Mouse (Mus musculus) layer of hippocampus, adult 6 months (tissue): ENCODE measurements around the gene Ugt1a9. TPM values are rescaled to one million over a fixed set of nuclear protein-coding genes. Genes with fewer than 3 reads are reported as not detected.

Experiments
- long read RNA-seq, 2 experiments: library from polyadenylated mRNA; unstranded; transcript quantifications; one replicate each; pipeline ENCODE4 v2.0.0; 2019 to 2020
- polyA plus RNA-seq: library from polyadenylated mRNA; unstranded; fragments of <200 nt; fragmentation: Nextera tagmentation; gene quantifications from 2 replicates; pipeline ENCODE4 v1.2.3, GENCODE M21; 2021

Gene Ugt1a9
- not detected in 2 replicates for polyA plus RNA-seq
- long read RNA-seq, experiment 1, result 0 reads
- long read RNA-seq, experiment 2, result 0 reads

GRCm38 (mm10) chr1:88070495-88070894 lies at the start of gene Ugt1a9:
Gene Ugt1a9, plus strand, starts transcription at chr1:88070800.

GRCm38 (mm10) chr1:88055088-88055487 lies 15.5 kb upstream of the Ugt1a9 start, which contains the start of gene Ugt1a10:
Gene Ugt1a10, plus strand, starts transcription at chr1:88055388.

GRCm38 (mm10) chr1:88087513-88087912 lies 16.9 kb downstream of the Ugt1a9 start, which contains the start of gene Ugt1a8:
Gene Ugt1a8, plus strand, starts transcription at chr1:88087813.

GRCm38 (mm10) chr1:88094941-88095492 lies 24.4 kb downstream of the Ugt1a9 start, which contains the start of gene Ugt1a7c:
Gene Ugt1a7c, plus strand, starts transcription at chr1:88095062.

GRCm38 (mm10) chr1:88103019-88103418 lies 32.4 kb downstream of the Ugt1a9 start, which contains the start of gene Ugt1a6b:
Gene Ugt1a6b, plus strand, starts transcription at chr1:88103252.

GRCm38 (mm10) chr1:88134457-88135011 lies 63.9 kb downstream of the Ugt1a9 start, which contains the start of gene Ugt1a6a:
Gene Ugt1a6a, plus strand, starts transcription at chr1:88134809.

GRCm38 (mm10) chr1:88165711-88166110 lies 95.1 kb downstream of the Ugt1a9 start, which contains the start of gene Ugt1a5:
Gene Ugt1a5, plus strand, starts transcription at chr1:88166012.

GRCm38 (mm10) chr1:88200456-88200855 lies 129.9 kb downstream of the Ugt1a9 start, which contains the start of gene Ugt1a2:
Gene Ugt1a2, plus strand, starts transcription at chr1:88200601.

GRCm38 (mm10) chr1:88205294-88205922 lies 134.8 kb downstream of the Ugt1a9 start, which contains the start of gene Dnajb3:
Gene Dnajb3, minus strand, starts transcription at chr1:88205782.

GRCm38 (mm10) chr1:88211812-88212211 lies 141.2 kb downstream of the Ugt1a9 start, which contains the start of gene Ugt1a1:
Gene Ugt1a1, plus strand, starts transcription at chr1:88211959.

GRCm38 (mm10) chr1:88226670-88227379 lies 156.2 kb downstream of the Ugt1a9 start, which contains the start of gene Mroh2a:
Gene Mroh2a, plus strand, starts transcription at chr1:88226986.

Other genes with a start within 250 kb of the Ugt1a9 start
- gene Dgkd, start 217.5 kb upstream of the Ugt1a9 start, polyA plus RNA-seq, result 21.2 and 22.6 TPM in 2 replicates
- 1.6 and 2.5 TPM in 2 replicates for gene Usp40, start 62.2 kb upstream of the Ugt1a9 start, polyA plus RNA-seq
- gene Ugt1a10, start 15.4 kb upstream of the Ugt1a9 start, polyA plus RNA-seq, result not detected in 2 replicates
- not detected in 2 replicates for gene Ugt1a8, start 17.0 kb downstream of the Ugt1a9 start, polyA plus RNA-seq
- gene Ugt1a7c, start 24.3 kb downstream of the Ugt1a9 start, polyA plus RNA-seq, result 0.92 and 0.97 TPM in 2 replicates
- gene Ugt1a6b, start 32.5 kb downstream of the Ugt1a9 start, polyA plus RNA-seq, result not detected in 2 replicates
- gene Ugt1a6a, start 64.0 kb downstream of the Ugt1a9 start, polyA plus RNA-seq, result 2.7 and 3.6 TPM in 2 replicates
- not detected in 2 replicates for gene Ugt1a5, start 95.2 kb downstream of the Ugt1a9 start, polyA plus RNA-seq
- not detected in 2 replicates for gene Ugt1a2, start 129.8 kb downstream of the Ugt1a9 start, polyA plus RNA-seq
- gene Dnajb3, start 135.0 kb downstream of the Ugt1a9 start, polyA plus RNA-seq, result 6.5 and 7.4 TPM in 2 replicates
- not detected in 2 replicates for gene Ugt1a1, start 141.2 kb downstream of the Ugt1a9 start, polyA plus RNA-seq
- gene Mroh2a, start 156.2 kb downstream of the Ugt1a9 start, polyA plus RNA-seq, result 0.24 and 0.62 TPM in 2 replicates
- gene Hjurp, start 206.8 kb downstream of the Ugt1a9 start, polyA plus RNA-seq, result 5.7 and 6.2 TPM in 2 replicates
- gene Trpm8, start 206.9 kb downstream of the Ugt1a9 start, polyA plus RNA-seq, result 0.04 and 0.05 TPM in 2 replicates